Mouse (Mus musculus) gastrocnemius, postnatal 4 days (tissue): Measurements from ENCODE around the gene Btnl4. TPM values are rescaled to one million over a fixed set of nuclear protein-coding genes. Genes with fewer than 3 reads are reported as not detected.
"Not testable (repeated sequence)": the region's sequence is repeated elsewhere in the genome, so short reads cannot be mapped to it uniquely, and the experiment has no call there.

Experiments used
- DNase-seq, 2 experiments: peaks; one replicate each; pipeline ENCODE4 v3.0.0; 2021 to 2022; ENCODE audit warnings: low spot score in 2 of 2, mixed read lengths in 2 of 2
- long read RNA-seq, 2 experiments: library from polyadenylated mRNA; stranded (forward); transcript quantifications; one replicate each; pipeline ENCODE4 v2.0.0; 2021
- total RNA-seq, 2 experiments: library from RNA; stranded (reverse); gene quantifications; 2 replicates each; pipeline ENCODE4 v1.2.3; 2021

The Btnl4 gene
- not detected for total RNA-seq
- long read RNA-seq, experiment 1 = 0 reads
- long read RNA-seq, experiment 2 = 0 reads

DNA sequence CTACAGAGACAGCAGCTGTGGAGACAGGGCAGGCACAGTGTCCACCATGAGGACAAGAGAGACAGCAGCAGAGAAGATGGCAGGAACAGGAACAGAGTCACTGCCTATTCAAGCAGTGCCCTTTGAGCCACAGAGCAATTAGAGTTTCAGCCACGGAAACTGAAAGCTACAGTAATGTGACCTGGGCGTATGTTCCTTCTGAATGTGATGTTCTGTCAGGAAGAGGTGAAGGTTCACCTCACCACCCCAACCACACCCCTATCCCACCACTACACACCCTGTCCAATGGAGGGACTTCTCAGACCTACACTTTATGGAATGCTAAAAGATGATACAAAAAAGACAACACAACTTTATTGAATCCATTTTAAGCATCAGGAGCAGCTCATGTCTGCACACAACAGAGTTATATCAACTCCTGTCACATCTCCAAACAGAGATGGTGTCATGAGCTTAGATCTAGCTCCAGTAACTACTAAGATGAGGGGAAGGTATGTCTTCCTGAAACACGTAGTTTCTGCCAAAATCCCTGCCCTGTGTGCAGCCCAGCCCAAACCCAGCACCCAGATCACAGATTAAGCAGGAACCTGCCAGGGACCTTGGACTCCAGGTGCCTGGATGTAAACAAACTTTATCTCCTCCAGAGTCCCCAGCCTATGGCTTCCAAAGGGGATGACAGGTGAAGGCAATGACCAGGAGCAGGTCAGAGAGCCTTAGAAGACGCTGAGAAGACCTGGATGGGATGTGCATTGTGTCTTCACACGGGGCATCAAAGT, at the start of gene Btnl4:
Gene Btnl4, minus strand, starts transcription at position 81 of the 776 bp plus-strand sequence.
- DNase-seq = not testable (repeated sequence)

GRCm38 (mm10) chr17:34519001-34519400, 41.9 kb upstream of the Btnl4 start:
- no peak for DNase-seq

DNA sequence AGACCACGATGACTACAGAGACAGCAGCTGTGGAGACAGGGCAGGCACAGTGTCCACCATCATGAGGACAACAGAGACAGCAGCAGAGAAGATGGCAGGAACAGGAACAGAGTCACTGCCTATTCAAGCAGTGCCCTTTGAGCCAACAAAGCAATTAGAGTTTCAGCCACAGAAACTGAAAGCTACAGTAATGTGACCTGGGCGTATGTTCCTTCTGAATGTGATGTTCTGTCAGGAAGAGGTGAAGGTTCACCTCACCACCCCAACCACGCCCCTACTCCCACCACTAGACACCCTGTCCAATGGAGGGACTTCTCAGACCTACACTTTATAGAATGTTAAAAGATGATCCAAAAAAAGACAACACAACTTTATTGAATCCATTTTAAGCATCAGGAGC, 41.5 kb upstream of the Btnl4 start:
- not testable (repeated sequence) for DNase-seq

DNA sequence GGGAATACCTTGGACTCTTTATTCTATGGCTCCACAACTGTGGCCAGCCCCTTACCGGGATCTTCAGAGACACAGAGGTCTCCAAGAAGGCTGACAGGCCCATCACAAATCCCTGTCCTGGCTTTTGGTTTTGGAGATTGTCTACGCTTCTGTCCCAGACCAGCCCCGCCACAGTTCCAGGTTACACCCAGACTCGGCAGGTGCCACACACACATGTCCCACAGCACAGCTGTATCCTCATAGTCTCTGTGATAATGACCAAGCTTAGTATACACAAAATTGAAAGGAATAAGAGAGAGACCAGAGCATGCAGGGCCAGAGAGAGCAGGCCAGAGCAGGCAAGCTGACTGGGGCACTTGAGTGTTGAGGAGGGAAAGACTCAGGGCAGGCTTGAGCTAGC, 40.7 kb upstream of the Btnl4 start:
- DNase-seq = no peak

DNA sequence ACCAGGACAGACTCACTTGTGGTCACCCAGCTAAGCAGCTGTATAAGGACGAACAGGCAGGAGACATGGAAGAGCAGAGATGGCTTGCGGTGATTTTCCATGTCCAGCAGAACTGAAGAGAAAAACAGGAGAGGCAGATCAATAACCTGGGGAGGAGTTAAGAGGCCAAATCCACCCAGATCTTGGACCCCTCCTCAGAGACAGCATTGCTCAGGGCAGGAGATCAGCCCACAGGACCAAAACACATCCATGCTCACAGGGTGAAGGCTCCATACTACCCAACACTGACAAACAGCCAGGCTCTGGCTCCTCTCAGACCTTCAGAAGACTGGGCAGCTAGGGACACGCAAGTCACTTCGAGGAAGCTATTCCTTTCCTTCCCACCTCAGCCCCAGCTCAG, 40.1 kb upstream of the Btnl4 start, which contains the start of gene Btnl6:
Gene Btnl6, minus strand, starts transcription at position 101 of the 400 bp plus-strand sequence.
- no peak for DNase-seq

DNA sequence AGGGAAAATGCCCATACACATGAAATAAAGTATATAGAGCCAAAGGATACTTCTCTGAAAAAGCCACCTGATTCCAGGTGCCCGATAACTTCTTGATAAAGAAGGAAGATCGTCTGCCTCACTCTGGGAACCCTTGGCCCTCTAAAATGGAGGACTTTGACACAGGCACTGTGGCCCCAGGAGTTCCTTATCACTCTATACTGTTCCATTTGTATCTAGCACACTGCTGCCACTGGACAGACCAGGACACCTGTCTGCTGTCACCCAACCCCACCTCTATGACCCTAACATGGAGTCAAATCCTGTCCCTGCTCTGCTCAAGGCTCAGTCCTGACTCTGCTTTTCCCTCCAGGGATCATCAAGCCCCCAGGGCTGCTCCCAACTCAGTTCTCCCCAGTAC, 39.4 kb upstream of the Btnl4 start:
- no peak for DNase-seq

DNA sequence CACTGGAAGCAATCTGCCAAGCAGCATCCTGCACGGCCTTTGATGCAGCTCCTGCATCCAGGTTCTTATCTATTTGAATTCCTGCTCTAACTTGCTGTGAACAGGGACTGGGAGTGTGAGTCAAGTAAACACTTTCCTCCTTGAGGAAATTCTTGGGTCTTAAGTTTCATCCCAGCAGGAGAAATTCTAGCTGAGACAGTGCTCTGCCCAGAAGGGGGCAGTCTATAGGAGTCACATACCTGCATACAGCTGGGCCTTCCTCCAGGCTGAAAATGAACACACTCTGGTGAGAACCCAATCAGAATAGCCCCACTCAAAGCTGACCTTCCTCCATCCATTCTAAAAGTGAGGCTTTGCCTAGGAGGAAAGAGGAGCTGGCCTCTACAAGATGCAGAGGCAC, 34.6 kb upstream of the Btnl4 start:
- DNase-seq = not testable (repeated sequence)

GRCm38 (mm10) chr17:34507591-34507990, 30.5 kb upstream of the Btnl4 start:
- DNase-seq = no peak

DNA sequence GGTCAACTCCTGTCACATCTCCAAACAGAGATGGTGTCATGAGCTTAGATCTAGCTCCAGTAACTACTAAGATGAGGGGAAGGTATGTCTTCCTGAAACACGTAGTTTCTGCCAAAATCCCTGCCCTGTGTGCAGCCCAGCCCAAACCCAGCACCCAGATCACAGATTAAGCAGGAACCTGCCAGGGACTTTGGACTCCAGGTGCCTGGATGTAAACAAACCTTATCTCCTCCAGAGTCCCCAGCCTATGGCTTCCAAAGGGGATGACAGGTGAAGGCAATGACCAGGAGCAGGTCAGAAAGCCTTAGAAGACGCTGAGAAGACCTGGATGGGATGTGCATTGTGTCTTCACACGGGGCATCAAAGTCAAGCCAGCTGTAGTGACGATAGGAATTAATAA, 20.6 kb upstream of the Btnl4 start:
- not testable (repeated sequence) for DNase-seq

GRCm38 (mm10) chr17:34497319-34497718, 20.2 kb upstream of the Btnl4 start:
- DNase-seq = not testable (repeated sequence)

GRCm38 (mm10) chr17:34496539-34496938, 19.4 kb upstream of the Btnl4 start:
- DNase-seq = no peak

GRCm38 (mm10) chr17:34495156-34495555, 18.0 kb upstream of the Btnl4 start:
- not testable (repeated sequence) for DNase-seq

DNA sequence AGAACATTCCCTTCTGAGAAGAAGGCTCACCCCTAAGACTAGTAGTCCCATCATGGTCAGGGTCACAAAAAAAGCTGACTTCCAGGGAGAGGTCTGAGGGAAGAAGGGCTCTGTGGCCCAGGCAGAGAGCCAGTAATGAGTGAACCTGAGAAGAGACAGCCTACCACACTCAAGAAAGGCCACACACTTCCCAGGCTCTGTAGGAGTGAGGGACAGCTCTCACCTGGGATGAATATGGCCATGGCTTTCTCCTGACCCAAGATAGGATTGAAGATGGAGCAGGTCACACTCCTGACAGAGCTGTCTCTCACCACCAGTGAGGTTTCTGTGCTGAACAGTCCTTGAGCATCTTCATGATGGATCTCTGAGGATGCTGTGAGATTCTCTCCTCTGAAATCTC, 15.7 kb upstream of the Btnl4 start:
- DNase-seq = no peak

GRCm38 (mm10) chr17:34476427-34476826, 691 bp downstream of the Btnl4 start:
- no peak for DNase-seq

GRCm38 (mm10) chr17:34475060-34475459, 2.1 kb downstream of the Btnl4 start:
- no peak for DNase-seq

GRCm38 (mm10) chr17:34470491-34470890, 6.6 kb downstream of the Btnl4 start:
- DNase-seq = no peak

- DNase-seq = not testable (repeated sequence)
Measured at GRCm38 (mm10) chr17:34465906-34466305, 11.2 kb downstream of the Btnl4 start.

GRCm38 (mm10) chr17:34459255-34459654, 17.9 kb downstream of the Btnl4 start:
- DNase-seq = no peak

- no peak for DNase-seq
Measured at GRCm38 (mm10) chr17:34457668-34458067, 19.4 kb downstream of the Btnl4 start.

GRCm38 (mm10) chr17:34448473-34449041, 28.6 kb downstream of the Btnl4 start:
- no peak for DNase-seq

DNA sequence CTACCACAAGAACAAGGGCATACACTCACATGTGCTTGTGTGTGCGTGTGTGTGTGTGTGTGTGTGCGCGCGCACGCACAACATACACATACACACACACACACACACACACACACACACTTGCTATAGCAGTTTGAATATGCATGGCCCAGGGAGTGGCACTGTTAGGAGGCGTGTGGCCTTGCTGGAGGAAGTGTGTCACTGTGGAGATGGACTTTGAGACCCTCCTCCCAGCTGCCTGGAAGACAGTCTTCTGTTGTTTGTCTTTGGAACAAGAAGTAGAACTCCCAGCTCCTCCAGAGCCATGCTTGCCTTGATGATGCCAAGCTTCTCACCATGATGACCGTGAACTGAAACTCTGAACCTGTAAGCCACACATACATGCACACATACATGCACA, 35.1 kb downstream of the Btnl4 start:
- DNase-seq = no peak

DNA sequence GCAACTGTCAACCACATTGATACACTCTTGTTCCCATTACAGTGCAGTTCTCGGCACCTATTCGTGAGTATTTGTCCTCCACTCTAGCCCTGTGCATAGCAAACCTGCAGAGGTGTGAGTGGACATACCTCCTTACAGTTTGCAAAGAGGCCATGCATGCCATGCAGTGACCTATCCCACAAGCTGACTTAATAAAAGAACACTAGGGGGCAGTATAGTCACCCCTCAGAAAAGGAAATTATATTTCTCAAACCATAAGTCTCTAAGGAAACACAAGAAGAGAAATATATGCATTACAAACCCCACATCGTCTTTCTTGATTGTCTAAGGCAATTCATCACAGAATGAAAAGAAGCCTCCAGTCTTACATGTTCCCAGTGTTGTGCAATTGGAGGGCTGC, 37.3 kb downstream of the Btnl4 start:
- DNase-seq = no peak

DNA sequence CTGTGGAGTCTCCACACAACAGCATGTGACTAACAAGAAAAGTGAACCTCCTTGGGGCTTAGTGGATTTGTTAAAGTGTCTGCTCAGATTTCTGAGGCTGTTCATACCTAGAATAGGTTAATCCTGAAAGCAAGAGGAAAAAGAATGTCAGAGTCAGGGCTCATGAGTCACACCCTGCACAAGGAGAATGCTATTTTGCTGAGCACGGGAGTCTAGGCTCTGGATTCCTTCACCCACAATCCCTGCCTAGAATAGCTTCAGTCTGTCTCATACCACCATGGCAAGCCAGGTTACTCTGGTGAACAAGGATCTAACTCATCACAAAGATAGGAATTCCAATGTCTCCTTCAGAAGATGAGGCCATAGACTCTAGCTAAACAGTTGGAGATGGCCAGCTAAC, 38.5 kb downstream of the Btnl4 start:
- no peak for DNase-seq
